Comparison of ENCODE assay signal across 8 mouse cellular contexts in genomic region chr11:106788026-106788774, GRCm38 (mm10). TPM values are rescaled to one million over a fixed set of nuclear protein-coding genes. Genes with fewer than 3 reads are reported as not detected.
DNase-seq lines count a peak whose midpoint lies in the region; ATAC-seq and TF ChIP-seq lines count a peak whose summit lies in the region.

No protein-coding gene starts in this region.

- H3K9me3 ChIP-seq in forebrain, embryonic 16.5 days (ENCODE audit: control insufficient read depth, low read length) = no peaks in the 10 kb centered on the region

- peak; percentile 81 for ATAC-seq in forebrain, embryonic 16.5 days

- intact Hi-C loops in heart, postnatal 36 days (cut with DNase I) = loop anchor here (2.0 kb wide), 1 partner anchor 133 kb away; the partner anchor contains the start of gene Smurf2

- peak overlapping the region; percentile 97 for H3K27ac ChIP-seq in forebrain, embryonic 16.5 days (ENCODE audit: low read length)
- peak overlapping the region; percentile 100 for H3K27ac ChIP-seq in layer of hippocampus, adult 2 months
- H3K27ac ChIP-seq in olfactory bulb, adult 2 months (ENCODE audit: insufficient read depth, low read depth, low read length) = peak overlapping the region; percentile 99
- H3K27ac ChIP-seq in thymus, adult 2 months (ENCODE audit: control insufficient read depth, insufficient read depth, low read length) = peak overlapping the region; percentile 89

- H3K9ac ChIP-seq in forebrain, embryonic 16.5 days (replicated peaks; ENCODE audit: low read depth, low read length) = peak overlapping the region; percentile 89

- peak overlapping the region; percentile 99 for H3K4me3 ChIP-seq in forebrain, embryonic 16.5 days (replicated peaks; ENCODE audit: low read length)
- H3K4me3 ChIP-seq in layer of hippocampus, adult 2 months = peak overlapping the region; percentile 89
- H3K4me3 ChIP-seq in lung, adult 2 months (replicated peaks; ENCODE audit: extremely low read depth, low read depth, low read length) = peak overlapping the region; percentile 93
- peak overlapping the region; percentile 96 for H3K4me3 ChIP-seq in olfactory bulb, adult 2 months (ENCODE audit: insufficient read depth, low read depth, low read length)
- peak overlapping the region; percentile 78 for H3K4me3 ChIP-seq in thymus, adult 2 months (ENCODE audit: control insufficient read depth, insufficient read depth, low read length)

- DNase-seq in MEL-GATA-1-ER (ENCODE audit: extremely low read depth, low read depth) = peak; percentile 61
- peak; percentile 96 to 100 for DNase-seq in cerebellum, adult 18-20 months
- DNase-seq in heart, postnatal 36 days = peak; percentile 99
- peak; percentile 97 to 99 for DNase-seq in layer of hippocampus, adult 2 months (ENCODE audit: low spot score in 2 of 2)
- peak; percentile 99 for DNase-seq in lung, adult 2 months
- DNase-seq in thymus, adult 2 months = peak; percentile 99

- peak overlapping the region; percentile 31 for H3K4me2 ChIP-seq in forebrain, embryonic 16.5 days (ENCODE audit: low read length)

- under 1% methylated on average over 79 of the region's 79 CpGs for WGBS in forebrain, embryonic 16.5 days
- WGBS in lung, adult 2 months = under 1% methylated on average over 77 of the region's 79 CpGs
- under 1% methylated on average over 78 of the region's 79 CpGs for WGBS in olfactory bulb, adult 2 months
- 1% methylated on average over 79 of the region's 79 CpGs for WGBS in thymus, adult 2 months

- H3K4me1 ChIP-seq in forebrain, embryonic 16.5 days (replicated peaks; ENCODE audit: control insufficient read depth, insufficient read depth, low read length) = peaks cover 21% of the 10 kb centered on the region
- H3K4me1 ChIP-seq in lung, adult 2 months (ENCODE audit: control insufficient read depth, insufficient read depth, low read length) = peaks cover 5% of the 10 kb centered on the region
- no peaks in the 10 kb centered on the region for H3K4me1 ChIP-seq in olfactory bulb, adult 2 months (ENCODE audit: control insufficient read depth, insufficient read depth, low read length)
- 0 out of 2 replicates have a peak, but pooled peaks cover 2% of the 10 kb centered on the region for H3K4me1 ChIP-seq in thymus, adult 2 months (replicated peaks; ENCODE audit: control insufficient read depth, insufficient read depth, low read length)

- peaks cover 22% of the 10 kb centered on the region for H3K36me3 ChIP-seq in forebrain, embryonic 16.5 days (ENCODE audit: control insufficient read depth, insufficient read depth)
- H3K36me3 ChIP-seq in thymus, adult 2 months (ENCODE audit: control insufficient read depth, insufficient read depth, low read length) = peaks cover 44% of the 10 kb centered on the region

- peak; percentile 98 for TF ChIP-seq POLR2A in lung, adult 2 months (IDR thresholded peaks at IDR 0.05; ENCODE audit: borderline replicate concordance, extremely low read depth, low read depth, low read length)
- peak; percentile 97 for TF ChIP-seq POLR2A in olfactory bulb, adult 2 months (IDR thresholded peaks at IDR 0.05; ENCODE audit: insufficient read depth, low read depth, low read length)
- TF ChIP-seq POLR2A in thymus, adult 2 months (IDR thresholded peaks at IDR 0.05; ENCODE audit: control insufficient read depth, extremely low read depth, insufficient read depth, low read length, poor library complexity) = peak; percentile 97

- TF ChIP-seq CTCF in layer of hippocampus, adult 2 months (conservative IDR thresholded peaks at IDR 0.05) = no peak
- TF ChIP-seq CTCF in lung, adult 2 months (IDR thresholded peaks at IDR 0.05; ENCODE audit: insufficient read depth, low read length) = no peak
- no peak for TF ChIP-seq CTCF in olfactory bulb, adult 2 months (IDR thresholded peaks at IDR 0.05; ENCODE audit: insufficient read depth, low read depth, low read length)
- TF ChIP-seq CTCF in thymus, adult 2 months (IDR thresholded peaks at IDR 0.05; ENCODE audit: borderline replicate concordance, control insufficient read depth, extremely low read depth, insufficient read depth, low read length, poor library complexity) = no peak

- H3K27me3 ChIP-seq in forebrain, embryonic 16.5 days (replicated peaks; ENCODE audit: control insufficient read depth, insufficient read depth, low read length) = no peaks in the 10 kb centered on the region
- H3K27me3 ChIP-seq in thymus, adult 2 months (ENCODE audit: control insufficient read depth, insufficient read depth, low read length) = no peaks in the 10 kb centered on the region

RNA-seq across cellular contexts. Expression of gene Ddx5, which starts 0.8 kb away (rescaled TPM):
- polyA plus RNA-seq in forebrain, embryonic 16.5 days (2015; fragmentation: Nextera tagmentation; extraction: Ambion mirVana) = 520 and 566 TPM in 2 replicates
- total RNA-seq in heart, postnatal 36 days (2021) = 100 to 1,000 TPM; 317 to 377 TPM
- total RNA-seq in layer of hippocampus, adult 2 months (2021) = 100 to 1,000 TPM; 779 to 834 TPM
- polyA plus RNA-seq in lung, adult 2 months (2012; rRNA removed) = 539 and 718 TPM in 2 replicates
- polyA plus RNA-seq in olfactory bulb, adult 2 months (2012; ENCODE audit: insufficient read depth, insufficient read length, low replicate concordance, missing spikeins) = 601 and 983 TPM in 2 replicates
- 722 and 855 TPM in 2 replicates for polyA plus RNA-seq in thymus, adult 2 months (2012; rRNA removed)

RNA-seq across cellular contexts. Expression of gene Cep95, which starts 0.9 kb away (rescaled TPM):
- polyA plus RNA-seq in forebrain, embryonic 16.5 days (2015; fragmentation: Nextera tagmentation; extraction: Ambion mirVana) = 22.5 and 25.9 TPM in 2 replicates
- 1 to 10 TPM; 6.3 to 7.7 TPM for total RNA-seq in heart, postnatal 36 days (2021)
- total RNA-seq in layer of hippocampus, adult 2 months (2021) = 10 to 100 TPM; 13.6 to 18.8 TPM
- polyA plus RNA-seq in lung, adult 2 months (2012; rRNA removed) = 1.9 and 2.9 TPM in 2 replicates
- polyA plus RNA-seq in olfactory bulb, adult 2 months (2012; ENCODE audit: insufficient read depth, insufficient read length, low replicate concordance, missing spikeins) = not detected in 2 replicates
- polyA plus RNA-seq in thymus, adult 2 months (2012; rRNA removed) = 9.0 and 10.4 TPM in 2 replicates

RNA-seq across cellular contexts. Expression of gene Polg2, which starts 8.9 kb away (rescaled TPM):
- polyA plus RNA-seq in forebrain, embryonic 16.5 days (2015; fragmentation: Nextera tagmentation; extraction: Ambion mirVana) = 8.8 and 8.9 TPM in 2 replicates
- 1 to 10 TPM; 4.4 to 4.5 TPM for total RNA-seq in heart, postnatal 36 days (2021)
- total RNA-seq in layer of hippocampus, adult 2 months (2021) = 1 to 10 TPM; 3.1 to 5.0 TPM
- 4.8 and 6.3 TPM in 2 replicates for polyA plus RNA-seq in lung, adult 2 months (2012; rRNA removed)
- not detected in 2 replicates for polyA plus RNA-seq in olfactory bulb, adult 2 months (2012; ENCODE audit: insufficient read depth, insufficient read length, low replicate concordance, missing spikeins)
- polyA plus RNA-seq in thymus, adult 2 months (2012; rRNA removed) = 11.1 and 11.8 TPM in 2 replicates

RNA-seq across cellular contexts. Expression of gene Milr1, which starts 37.2 kb away (rescaled TPM):
- 0.35 and 0.72 TPM in 2 replicates for polyA plus RNA-seq in forebrain, embryonic 16.5 days (2015; fragmentation: Nextera tagmentation; extraction: Ambion mirVana)
- total RNA-seq in heart, postnatal 36 days (2021) = 1 to 10 TPM in 1 of 2 experiments, under 1 TPM in 1; 0.97 to 1.0 TPM
- total RNA-seq in layer of hippocampus, adult 2 months (2021) = not detected
- 1.0 and 3.0 TPM in 2 replicates for polyA plus RNA-seq in lung, adult 2 months (2012; rRNA removed)
- not detected in 2 replicates for polyA plus RNA-seq in olfactory bulb, adult 2 months (2012; ENCODE audit: insufficient read depth, insufficient read length, low replicate concordance, missing spikeins)
- polyA plus RNA-seq in thymus, adult 2 months (2012; rRNA removed) = 2.8 and 3.6 TPM in 2 replicates

RNA-seq across cellular contexts. Expression of gene Pecam1, which starts 37.8 kb away (rescaled TPM):
- polyA plus RNA-seq in forebrain, embryonic 16.5 days (2015; fragmentation: Nextera tagmentation; extraction: Ambion mirVana) = 14.7 and 18.3 TPM in 2 replicates
- total RNA-seq in heart, postnatal 36 days (2021) = 100 to 1,000 TPM; 120 to 139 TPM
- total RNA-seq in layer of hippocampus, adult 2 months (2021) = 10 to 100 TPM; 15.9 to 20.4 TPM
- polyA plus RNA-seq in lung, adult 2 months (2012; rRNA removed) = 225 and 283 TPM in 2 replicates
- polyA plus RNA-seq in olfactory bulb, adult 2 months (2012; ENCODE audit: insufficient read depth, insufficient read length, low replicate concordance, missing spikeins) = not detected in 2 replicates
- polyA plus RNA-seq in thymus, adult 2 months (2012; rRNA removed) = 56.6 and 57.9 TPM in 2 replicates

Comparison
In these comparisons a context has a peak if more than half of its experiments do, and no peak if none do; other contexts are left out.
1. Peak in every context shown above with its lines: DNase-seq, ATAC-seq, H3K4me3 ChIP-seq and H3K27ac ChIP-seq.